Mouse (Mus musculus): Measurements from ENCODE around the gene Atp8b2. TPM values are rescaled to one million over a fixed set of nuclear protein-coding genes. Genes with fewer than 3 reads are reported as not detected.

The Atp8b2 gene
- total and polyA plus RNA-seq, 3 experiments = 15.7 to 27.3 (median 18.0) TPM

GRCm38 (mm10) chr3:89909703-89910542, 53.4 kb downstream of the Atp8b2 start:
- no peak overlapping the region for H3K4me3 ChIP-seq
- no peaks in the 10 kb centered on the region for H3K36me3 ChIP-seq (ENCODE audit: control insufficient read depth, insufficient read depth, low read length)
- intact Hi-C loops (cut with DNase I) = loop anchor here (5.0 kb wide), 1 partner anchor 38 kb away; no protein-coding TSS in a partner anchor

GRCm38 (mm10) chr3:89908836-89909235, 54.5 kb downstream of the Atp8b2 start:
- 82% methylated on average over 6 of the region's 6 CpGs for WGBS
- Histone ChIP-seq H3K9ac (ENCODE audit: low read depth, low read length) (no peak overlapping the region), H3K4me3 (no peak overlapping the region), H3K36me3 (ENCODE audit: control insufficient read depth, insufficient read depth, low read length) (no peaks in the 10 kb centered on the region), H3K27me3 (ENCODE audit: control insufficient read depth, insufficient read depth, low read length) (no peaks in the 10 kb centered on the region), H3K79me2 (replicated peaks; ENCODE audit: control insufficient read depth, insufficient read depth, low read length) (no peaks in the 10 kb centered on the region), H3K4me1 (ENCODE audit: control insufficient read depth, insufficient read depth, low read length) (peaks cover 2% of the 10 kb centered on the region; the same call in 1 of the 2 replicates), H3K27ac (no peak overlapping the region)
- TF ChIP-seq CTCF (IDR thresholded peaks at IDR 0.05) = no peak
- TF ChIP-seq POLR2A (IDR thresholded peaks at IDR 0.05; ENCODE audit: insufficient read depth, low read depth, low read length) = no peak
- TF ChIP-seq EP300 (IDR thresholded peaks at IDR 0.05; ENCODE audit: insufficient read depth, low read depth, low read length) = no peak
- intact Hi-C loops (cut with DNase I) = no loop called here
- peak in 1 of 2 experiments; percentile 13 for DNase-seq

More at GRCm38 (mm10) chr3:89909703-89910542, 53.4 kb downstream of the Atp8b2 start:
- DNase-seq = peak; percentile 33 to 46
- Histone ChIP-seq H3K79me2 (replicated peaks; ENCODE audit: control insufficient read depth, insufficient read depth, low read length) (no peaks in the 10 kb centered on the region), H3K27me3 (ENCODE audit: control insufficient read depth, insufficient read depth, low read length) (no peaks in the 10 kb centered on the region), H3K4me1 (ENCODE audit: control insufficient read depth, insufficient read depth, low read length) (peaks cover 2% of the 10 kb centered on the region; the same call in 1 of the 2 replicates), H3K9ac (ENCODE audit: low read depth, low read length) (no peak overlapping the region), H3K27ac (no peak overlapping the region)
- WGBS = 61% methylated on average over 5 of the region's 5 CpGs
- TF ChIP-seq POLR2A (IDR thresholded peaks at IDR 0.05; ENCODE audit: insufficient read depth, low read depth, low read length) (no peak), CTCF (IDR thresholded peaks at IDR 0.05) (no peak), EP300 (IDR thresholded peaks at IDR 0.05; ENCODE audit: insufficient read depth, low read depth, low read length) (no peak)

GRCm38 (mm10) chr3:89907846-89908245, 55.5 kb downstream of the Atp8b2 start:
- WGBS = 82% methylated on average over 3 of the region's 3 CpGs
- TF ChIP-seq EP300 (IDR thresholded peaks at IDR 0.05; ENCODE audit: insufficient read depth, low read depth, low read length) = no peak
- TF ChIP-seq CTCF (IDR thresholded peaks at IDR 0.05) = no peak
- no peak for TF ChIP-seq POLR2A (IDR thresholded peaks at IDR 0.05; ENCODE audit: insufficient read depth, low read depth, low read length)

GRCm38 (mm10) chr3:89899511-89899908, 63.8 kb downstream of the Atp8b2 start:
- no peaks in the 10 kb centered on the region for H3K36me3 ChIP-seq (ENCODE audit: control insufficient read depth, insufficient read depth, low read length)
- peaks cover 8% of the 10 kb centered on the region for H3K4me1 ChIP-seq (ENCODE audit: control insufficient read depth, insufficient read depth, low read length)
- no peak for DNase-seq
- H3K4me3 ChIP-seq = no peak overlapping the region
- peak overlapping the region; percentile 40; the same call in 1 of the 2 replicates for H3K27ac ChIP-seq
- intact Hi-C loops (cut with DNase I) = no loop called here
- H3K27me3 ChIP-seq (ENCODE audit: control insufficient read depth, insufficient read depth, low read length) = no peaks in the 10 kb centered on the region
- H3K79me2 ChIP-seq (replicated peaks; ENCODE audit: control insufficient read depth, insufficient read depth, low read length) = no peaks in the 10 kb centered on the region
- 59% methylated on average over 8 of the region's 8 CpGs for WGBS
- TF ChIP-seq EP300 (IDR thresholded peaks at IDR 0.05; ENCODE audit: insufficient read depth, low read depth, low read length) = no peak
- no peak for TF ChIP-seq CTCF (IDR thresholded peaks at IDR 0.05)
- TF ChIP-seq POLR2A (IDR thresholded peaks at IDR 0.05; ENCODE audit: insufficient read depth, low read depth, low read length) = no peak
- H3K9ac ChIP-seq (ENCODE audit: low read depth, low read length) = no peak overlapping the region

More at GRCm38 (mm10) chr3:89907846-89908245, 55.5 kb downstream of the Atp8b2 start:
- no peak overlapping the region for H3K27ac ChIP-seq
- intact Hi-C loops (cut with DNase I) = no loop called here
- H3K9ac ChIP-seq (ENCODE audit: low read depth, low read length) = no peak overlapping the region
- DNase-seq = no peak
- H3K36me3 ChIP-seq (ENCODE audit: control insufficient read depth, insufficient read depth, low read length) = no peaks in the 10 kb centered on the region
- H3K79me2 ChIP-seq (replicated peaks; ENCODE audit: control insufficient read depth, insufficient read depth, low read length) = no peaks in the 10 kb centered on the region
- peaks cover 2% of the 10 kb centered on the region; the same call in 1 of the 2 replicates for H3K4me1 ChIP-seq (ENCODE audit: control insufficient read depth, insufficient read depth, low read length)
- H3K4me3 ChIP-seq = no peak overlapping the region
- no peaks in the 10 kb centered on the region for H3K27me3 ChIP-seq (ENCODE audit: control insufficient read depth, insufficient read depth, low read length)

GRCm38 (mm10) chr3:89898870-89899510, 64.3 kb downstream of the Atp8b2 start:
- WGBS = 45% methylated on average over 5 of the region's 5 CpGs
- TF ChIP-seq POLR2A (IDR thresholded peaks at IDR 0.05; ENCODE audit: insufficient read depth, low read depth, low read length) (no peak), CTCF (IDR thresholded peaks at IDR 0.05) (no peak), EP300 (IDR thresholded peaks at IDR 0.05; ENCODE audit: insufficient read depth, low read depth, low read length) (no peak; the same call in 1 of the 2 replicates)
- no peaks in the 10 kb centered on the region for H3K27me3 ChIP-seq (ENCODE audit: control insufficient read depth, insufficient read depth, low read length)
- no peak overlapping the region for H3K4me3 ChIP-seq
- H3K27ac ChIP-seq = peak overlapping the region; percentile 40; the same call in 1 of the 2 replicates
- DNase-seq = peak; percentile 46 to 57
- intact Hi-C loops (cut with DNase I) = no loop called here
- H3K36me3 ChIP-seq (ENCODE audit: control insufficient read depth, insufficient read depth, low read length) = no peaks in the 10 kb centered on the region
- H3K4me1 ChIP-seq (ENCODE audit: control insufficient read depth, insufficient read depth, low read length) = peaks cover 8% of the 10 kb centered on the region
- no peak overlapping the region for H3K9ac ChIP-seq (ENCODE audit: low read depth, low read length)
- H3K79me2 ChIP-seq (replicated peaks; ENCODE audit: control insufficient read depth, insufficient read depth, low read length) = no peaks in the 10 kb centered on the region
